In the genomic region with DNA sequence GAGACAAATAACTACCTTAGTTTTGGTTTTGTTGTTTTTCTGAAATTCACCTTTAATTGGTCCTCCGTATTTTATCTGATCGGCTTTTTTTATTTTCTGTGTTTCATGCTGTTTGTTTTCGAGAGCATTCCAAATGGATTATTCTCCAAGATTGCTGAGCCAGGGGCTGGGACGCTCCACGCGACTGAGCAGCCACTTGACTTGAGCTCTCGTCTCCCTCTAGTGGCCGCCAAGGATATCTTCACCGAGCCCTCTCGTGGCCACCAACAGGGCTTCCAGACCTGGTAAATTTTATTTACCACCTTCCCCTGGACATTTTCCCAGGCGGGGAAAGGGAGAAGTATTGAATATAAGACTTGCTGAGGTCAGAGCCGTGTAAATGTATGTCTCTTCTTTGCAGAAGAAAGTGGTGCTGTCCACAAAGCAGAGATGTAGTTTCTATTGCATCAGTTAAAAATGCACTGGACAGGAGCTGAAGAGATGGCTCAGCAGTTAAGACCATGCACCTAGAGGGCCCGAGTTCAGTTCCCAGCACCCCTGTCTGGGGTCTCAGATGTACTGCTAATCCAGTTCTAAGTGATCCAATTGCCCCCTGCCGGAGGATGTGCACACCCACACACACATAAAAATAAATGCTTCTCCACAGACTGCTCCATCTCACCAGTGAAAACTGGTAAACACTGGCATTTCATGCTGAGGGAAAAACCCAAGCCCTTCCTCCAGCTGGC, we compare ENCODE assay signal across 8 mouse cellular contexts.
DNase-seq lines count a peak whose midpoint lies in the region; ATAC-seq lines count a peak whose summit lies in the region.

No protein-coding gene starts in this region.

- peak; percentile 18 for DNase-seq in ovary, postnatal 10 days (ENCODE audit: low spot score)
- no peak for DNase-seq in ovary, adult 18-20 months (ENCODE audit: low spot score)
- DNase-seq in cerebellum, postnatal 36 days: peak; percentile 69 to 71
- peak; percentile 65 to 80 for DNase-seq in frontal cortex, postnatal 36 days (ENCODE audit: low spot score in 2 of 2)
- DNase-seq in hindlimb bud, embryonic 11.5 days (ENCODE audit: extremely low spot score, low read depth, low spot score): peak; percentile 49
- DNase-seq in left cerebral cortex, adult 18-20 months (ENCODE audit: low spot score in 2 of 2): peak; percentile 70 to 80
- peak; percentile 82 to 85 for DNase-seq in right cerebral cortex, postnatal 10 days (ENCODE audit: low spot score in 2 of 2)

- peak; percentile 90 for ATAC-seq in megakaryocyte, adult 5-6 weeks (ENCODE audit: poor library complexity, severe bottlenecking)
